Mouse (Mus musculus): Measurements from ENCODE around the gene Slc25a44.
"Not testable (repeated sequence)": the region's sequence is repeated elsewhere in the genome, so short reads cannot be mapped to it uniquely, and the experiment has no call there.

Slc25a44 gene

DNA sequence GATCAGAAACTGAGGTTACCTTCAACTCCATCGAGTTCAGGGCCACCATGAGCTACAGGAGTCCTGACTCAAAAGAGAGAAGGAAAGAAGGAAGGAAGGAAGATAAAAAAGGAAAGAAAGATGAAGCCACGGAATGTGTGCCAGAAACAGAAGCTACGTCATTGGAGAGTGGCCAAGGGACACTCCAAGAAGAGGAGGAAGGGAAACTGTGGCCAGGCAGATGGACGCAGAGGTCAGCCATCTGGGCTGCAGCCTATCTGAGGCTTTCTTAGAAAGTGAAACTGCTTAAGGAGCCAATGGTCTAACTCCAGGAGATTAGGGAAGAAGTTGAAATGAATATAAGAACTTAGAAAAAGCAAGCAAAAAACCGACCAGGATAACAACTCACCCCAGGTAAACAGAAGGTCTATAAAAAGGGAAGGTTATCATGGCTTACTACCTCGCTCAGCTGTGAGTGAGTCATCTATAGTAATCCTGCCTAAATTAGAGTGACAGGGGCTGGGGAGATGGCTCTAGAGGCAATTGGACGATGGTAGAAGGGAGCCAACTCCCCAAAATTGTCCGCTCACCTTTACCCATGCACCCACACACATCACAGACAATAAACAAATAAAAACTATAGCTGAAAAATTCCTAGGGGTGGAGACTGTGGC, 21.7 kb upstream of the Slc25a44 start:
- Histone ChIP-seq H3K27me3 (ENCODE audit: insufficient read depth, low read length) (peaks cover 25% of the 10 kb centered on the region), H3K9me3 (ENCODE audit: low read length) (no peaks in the 10 kb centered on the region), H3K36me3 (ENCODE audit: insufficient read depth, low read length) (no peaks in the 10 kb centered on the region), H3K4me3 (replicated peaks; ENCODE audit: low read length) (no peak overlapping the region), H3K4me1 (replicated peaks; ENCODE audit: low read depth, low read length) (peaks cover 53% of the 10 kb centered on the region)
- TF ChIP-seq NANOG (IDR thresholded peaks at IDR 0.05; ENCODE audit: borderline replicate concordance, low read length) (no peak), CTCF (conservative IDR thresholded peaks at IDR 0.05; ENCODE audit: low read length) (no peak), POU5F1 (IDR thresholded peaks at IDR 0.05; ENCODE audit: borderline replicate concordance, low read length) (no peak)

DNA sequence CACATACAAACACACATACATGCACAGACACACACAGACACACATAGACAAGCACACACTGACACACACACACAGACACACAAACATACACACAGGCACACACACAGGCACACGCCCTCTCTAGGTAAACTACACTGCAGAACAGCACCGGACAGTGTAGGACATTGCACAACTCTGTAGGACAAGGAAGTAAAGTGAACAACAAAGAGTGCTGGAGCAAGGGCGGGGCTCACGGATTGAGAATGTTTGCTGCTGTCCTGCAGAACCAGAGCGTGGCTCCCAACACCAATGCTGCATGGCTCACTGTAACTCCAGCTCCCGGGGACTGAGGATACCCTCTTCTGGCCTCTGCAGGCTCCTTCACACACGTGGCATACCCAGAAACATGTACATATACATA, 17.9 kb upstream of the Slc25a44 start:
- no peaks in the 10 kb centered on the region for H3K27me3 ChIP-seq (ENCODE audit: insufficient read depth, low read length)
- H3K9me3 ChIP-seq (ENCODE audit: low read length): no peaks in the 10 kb centered on the region
- no peak for TF ChIP-seq CTCF (conservative IDR thresholded peaks at IDR 0.05; ENCODE audit: low read length)
- TF ChIP-seq NANOG (IDR thresholded peaks at IDR 0.05; ENCODE audit: borderline replicate concordance, low read length): no peak
- no peak for TF ChIP-seq POU5F1 (IDR thresholded peaks at IDR 0.05; ENCODE audit: borderline replicate concordance, low read length)
- no peak overlapping the region for H3K4me3 ChIP-seq (replicated peaks; ENCODE audit: low read length)
- H3K4me1 ChIP-seq (replicated peaks; ENCODE audit: low read depth, low read length): peaks cover 69% of the 10 kb centered on the region
- peaks cover 5% of the 10 kb centered on the region; the same call in 1 of the 2 replicates for H3K36me3 ChIP-seq (ENCODE audit: insufficient read depth, low read length)

GRCm38 (mm10) chr3:88442488-88442887, 17.5 kb upstream of the Slc25a44 start:
- Histone ChIP-seq H3K4me3 (replicated peaks; ENCODE audit: low read length) (no peak overlapping the region), H3K36me3 (ENCODE audit: insufficient read depth, low read length) (peaks cover 9% of the 10 kb centered on the region; the same call in 1 of the 2 replicates), H3K27me3 (ENCODE audit: insufficient read depth, low read length) (no peaks in the 10 kb centered on the region), H3K4me1 (replicated peaks; ENCODE audit: low read depth, low read length) (peaks cover 69% of the 10 kb centered on the region), H3K9me3 (ENCODE audit: low read length) (no peaks in the 10 kb centered on the region)
- TF ChIP-seq POU5F1 (IDR thresholded peaks at IDR 0.05; ENCODE audit: borderline replicate concordance, low read length) (no peak), NANOG (IDR thresholded peaks at IDR 0.05; ENCODE audit: borderline replicate concordance, low read length) (no peak), CTCF (conservative IDR thresholded peaks at IDR 0.05; ENCODE audit: low read length) (no peak)

- Histone ChIP-seq H3K4me1 (replicated peaks; ENCODE audit: low read depth, low read length) (peaks cover 81% of the 10 kb centered on the region), H3K36me3 (ENCODE audit: insufficient read depth, low read length) (peaks cover 17% of the 10 kb centered on the region)
- TF ChIP-seq POU5F1 (IDR thresholded peaks at IDR 0.05; ENCODE audit: borderline replicate concordance, low read length) (no peak), CTCF (conservative IDR thresholded peaks at IDR 0.05; ENCODE audit: low read length) (peak; percentile 17; the same call in 1 of the 2 replicates)
Measured at GRCm38 (mm10) chr3:88440500-88441381, 15.8 kb upstream of the Slc25a44 start.

DNA sequence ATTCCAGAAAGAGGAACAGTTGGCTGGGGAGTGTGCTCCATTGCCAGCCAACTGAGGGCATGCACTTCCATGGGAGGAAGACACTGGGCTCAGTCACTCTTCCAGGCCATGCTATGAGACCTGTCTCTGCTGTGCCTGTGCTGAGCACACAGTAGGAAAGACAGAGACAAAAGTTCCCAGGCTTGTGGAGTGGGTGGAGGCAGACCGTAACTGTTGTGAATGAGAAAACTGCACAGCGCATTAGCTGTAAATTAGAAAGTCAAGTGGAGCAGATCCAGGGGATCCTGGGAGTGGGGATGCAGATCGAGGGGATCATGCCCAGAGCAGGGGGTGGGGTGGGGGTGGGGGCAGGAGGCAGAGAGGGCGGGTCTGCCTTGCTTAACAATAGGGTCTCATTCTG, 14.6 kb upstream of the Slc25a44 start:
- Histone ChIP-seq H3K9me3 (ENCODE audit: low read length) (no peaks in the 10 kb centered on the region), H3K27me3 (ENCODE audit: insufficient read depth, low read length) (no peaks in the 10 kb centered on the region), H3K4me1 (replicated peaks; ENCODE audit: low read depth, low read length) (peaks cover 87% of the 10 kb centered on the region), H3K4me3 (replicated peaks; ENCODE audit: low read length) (peak overlapping the region; percentile 57), H3K36me3 (ENCODE audit: insufficient read depth, low read length) (peaks cover 17% of the 10 kb centered on the region)
- no peak for TF ChIP-seq POU5F1 (IDR thresholded peaks at IDR 0.05; ENCODE audit: borderline replicate concordance, low read length)
- TF ChIP-seq CTCF (conservative IDR thresholded peaks at IDR 0.05; ENCODE audit: low read length): no peak
- no peak for TF ChIP-seq NANOG (IDR thresholded peaks at IDR 0.05; ENCODE audit: borderline replicate concordance, low read length)

More at GRCm38 (mm10) chr3:88440500-88441381, 15.8 kb upstream of the Slc25a44 start:
- Histone ChIP-seq H3K4me3 (replicated peaks; ENCODE audit: low read length) (peak overlapping the region; percentile 57), H3K9me3 (ENCODE audit: low read length) (no peaks in the 10 kb centered on the region), H3K27me3 (ENCODE audit: insufficient read depth, low read length) (no peaks in the 10 kb centered on the region)

- H3K27me3 ChIP-seq (ENCODE audit: insufficient read depth, low read length): no peaks in the 10 kb centered on the region
- no peak for TF ChIP-seq POU5F1 (IDR thresholded peaks at IDR 0.05; ENCODE audit: borderline replicate concordance, low read length)
- no peak for TF ChIP-seq CTCF (conservative IDR thresholded peaks at IDR 0.05; ENCODE audit: low read length)
- no peak for TF ChIP-seq NANOG (IDR thresholded peaks at IDR 0.05; ENCODE audit: borderline replicate concordance, low read length)
- H3K4me1 ChIP-seq (replicated peaks; ENCODE audit: low read depth, low read length): peaks cover 71% of the 10 kb centered on the region
- peaks cover 17% of the 10 kb centered on the region for H3K36me3 ChIP-seq (ENCODE audit: insufficient read depth, low read length)
- no peaks in the 10 kb centered on the region for H3K9me3 ChIP-seq (ENCODE audit: low read length)
- H3K4me3 ChIP-seq (replicated peaks; ENCODE audit: low read length): peak overlapping the region; percentile 74; the same call in 1 of the 2 replicates
Measured at GRCm38 (mm10) chr3:88437454-88437853, 12.5 kb upstream of the Slc25a44 start.

DNA sequence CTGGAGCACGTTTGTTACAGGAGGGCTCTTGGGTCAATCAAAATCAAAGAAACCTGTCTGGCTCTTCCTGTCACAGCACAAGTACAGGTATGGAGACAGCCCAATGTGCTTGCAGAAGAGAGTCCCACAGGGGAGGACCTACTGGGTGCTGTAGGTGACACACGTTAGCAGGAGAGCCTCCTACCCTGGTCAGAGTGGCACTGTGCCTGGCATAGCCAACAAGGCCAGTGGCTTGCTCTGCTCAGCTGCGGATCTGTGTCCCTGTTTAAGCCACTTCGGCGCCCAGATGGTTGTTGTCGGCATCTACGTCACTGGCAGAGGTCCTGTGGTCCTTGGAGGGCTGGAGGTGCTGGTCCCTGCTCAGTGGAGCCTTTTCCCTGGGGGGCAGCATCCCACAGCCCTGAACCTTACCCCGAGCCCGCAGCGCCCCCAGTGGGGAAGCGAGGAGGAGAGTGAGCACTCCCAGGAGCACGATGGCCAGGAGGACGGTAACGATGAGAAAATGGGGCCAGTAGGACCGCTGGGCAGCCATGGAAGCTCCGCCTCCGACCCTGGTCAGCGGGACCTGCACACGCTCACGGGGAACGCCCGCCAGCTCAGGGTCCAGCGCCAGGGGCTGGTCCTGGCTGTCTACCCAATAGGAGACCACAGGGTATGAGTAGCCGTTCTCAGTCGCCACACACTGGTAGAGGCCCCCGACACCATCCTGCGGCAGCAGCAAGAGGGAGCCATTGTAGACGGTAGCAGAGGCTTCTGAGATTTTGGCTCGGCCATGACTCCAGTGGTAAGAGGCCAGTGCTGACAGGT, 11.7 kb upstream of the Slc25a44 start:
- peak; percentile 27; the same call in 1 of the 2 replicates for TF ChIP-seq CTCF (conservative IDR thresholded peaks at IDR 0.05; ENCODE audit: low read length)
- no peak for TF ChIP-seq POU5F1 (IDR thresholded peaks at IDR 0.05; ENCODE audit: borderline replicate concordance, low read length)
- Histone ChIP-seq H3K36me3 (ENCODE audit: insufficient read depth, low read length) (peaks cover 17% of the 10 kb centered on the region), H3K4me1 (replicated peaks; ENCODE audit: low read depth, low read length) (peaks cover 63% of the 10 kb centered on the region), H3K27me3 (ENCODE audit: insufficient read depth, low read length) (no peaks in the 10 kb centered on the region), H3K9me3 (ENCODE audit: low read length) (no peaks in the 10 kb centered on the region), H3K4me3 (replicated peaks; ENCODE audit: low read length) (peak overlapping the region; percentile 74)

- TF ChIP-seq POU5F1 (IDR thresholded peaks at IDR 0.05; ENCODE audit: borderline replicate concordance, low read length): no peak
- no peak for TF ChIP-seq NANOG (IDR thresholded peaks at IDR 0.05; ENCODE audit: borderline replicate concordance, low read length)
- no peak for TF ChIP-seq CTCF (conservative IDR thresholded peaks at IDR 0.05; ENCODE audit: low read length)
- Histone ChIP-seq H3K27me3 (ENCODE audit: insufficient read depth, low read length) (no peaks in the 10 kb centered on the region), H3K36me3 (ENCODE audit: insufficient read depth, low read length) (peaks cover 17% of the 10 kb centered on the region), H3K9me3 (ENCODE audit: low read length) (no peaks in the 10 kb centered on the region), H3K4me3 (replicated peaks; ENCODE audit: low read length) (no peak overlapping the region), H3K4me1 (replicated peaks; ENCODE audit: low read depth, low read length) (peaks cover 52% of the 10 kb centered on the region)
Measured at GRCm38 (mm10) chr3:88435515-88435914, 10.6 kb upstream of the Slc25a44 start.

GRCm38 (mm10) chr3:88428639-88429038, 3.7 kb upstream of the Slc25a44 start:
- not testable (repeated sequence) for H3K9me3 ChIP-seq (ENCODE audit: low read length); H3K4me3 ChIP-seq (replicated peaks; ENCODE audit: low read length); H3K36me3 ChIP-seq (ENCODE audit: insufficient read depth, low read length); H3K27me3 ChIP-seq (ENCODE audit: insufficient read depth, low read length)
- peaks cover 21% of the 10 kb centered on the region for H3K4me1 ChIP-seq (replicated peaks; ENCODE audit: low read depth, low read length)

Data from E14TG2a.4 (cell line).